Mouse (Mus musculus) T-cell, adult 2 months (primary cell): Measurements from ENCODE around the gene Zfp771.
A peak's percentile ranks its signal among the peaks of the same experiment; 100 is the strongest.
"Not testable (repeated sequence)": the region's sequence is repeated elsewhere in the genome, so short reads cannot be mapped to it uniquely, and the experiment has no call there.

Experiments used
- DNase-seq: peaks from one replicate; pipeline ENCODE4 v3.0.0; 2022; ENCODE audit warnings: low spot score

The Zfp771 gene

DNA sequence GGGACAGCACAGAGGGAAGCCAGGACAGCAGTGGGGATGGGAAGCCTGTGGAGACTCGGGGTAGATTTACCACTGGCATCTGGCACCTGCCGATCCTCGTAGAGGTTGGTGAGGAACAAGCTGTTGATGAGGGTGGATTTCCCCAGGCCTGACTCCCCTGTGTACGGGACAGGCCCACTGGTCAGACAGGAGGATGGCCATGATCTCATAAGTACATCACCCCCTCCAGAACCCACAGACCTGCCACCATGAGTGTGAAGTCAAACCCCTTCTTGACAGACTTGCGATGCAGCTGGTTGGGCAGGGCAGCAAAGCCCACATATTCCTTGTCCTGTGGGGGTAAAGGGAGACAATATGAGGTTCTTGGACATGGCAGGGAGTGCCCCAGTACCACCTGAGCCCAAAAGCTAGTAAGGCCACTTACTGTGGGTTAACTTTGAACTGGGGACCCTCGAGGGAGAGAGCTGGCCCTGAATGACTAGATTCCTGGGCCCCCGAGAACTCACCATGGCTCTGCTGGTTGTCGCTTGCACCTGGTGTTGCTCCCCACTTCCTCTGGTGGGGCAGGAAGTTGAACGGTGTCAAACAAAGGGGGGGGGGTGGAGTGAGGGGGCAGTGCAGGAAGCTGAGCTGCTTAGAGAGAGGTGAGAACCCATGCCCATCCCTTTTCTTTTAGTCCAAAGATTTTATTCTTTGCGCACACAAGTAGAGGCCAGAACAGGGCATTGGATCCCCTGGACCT, 26.0 kb upstream of the Zfp771 start:
- peak; percentile 70 for DNase-seq

DNA sequence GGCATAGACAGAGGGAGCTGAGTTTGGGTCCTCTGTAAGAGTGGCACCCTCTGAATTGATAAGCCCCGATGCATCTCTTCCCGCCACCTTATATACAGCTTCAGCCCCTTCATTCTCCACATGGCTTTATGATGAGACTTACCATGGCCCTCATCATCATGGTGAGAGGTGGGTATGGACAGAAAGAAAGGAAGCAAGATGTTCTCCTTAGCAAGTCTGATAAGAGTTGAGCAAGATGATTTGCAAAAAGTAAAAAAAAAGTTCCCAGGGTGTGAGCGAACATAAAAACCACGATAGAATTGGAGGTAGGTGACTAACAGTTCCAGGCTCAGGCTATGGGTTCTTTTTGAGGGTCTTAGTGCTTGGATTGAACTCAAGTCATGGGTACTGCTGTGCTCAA, 25.4 kb upstream of the Zfp771 start:
- no peak for DNase-seq

DNA sequence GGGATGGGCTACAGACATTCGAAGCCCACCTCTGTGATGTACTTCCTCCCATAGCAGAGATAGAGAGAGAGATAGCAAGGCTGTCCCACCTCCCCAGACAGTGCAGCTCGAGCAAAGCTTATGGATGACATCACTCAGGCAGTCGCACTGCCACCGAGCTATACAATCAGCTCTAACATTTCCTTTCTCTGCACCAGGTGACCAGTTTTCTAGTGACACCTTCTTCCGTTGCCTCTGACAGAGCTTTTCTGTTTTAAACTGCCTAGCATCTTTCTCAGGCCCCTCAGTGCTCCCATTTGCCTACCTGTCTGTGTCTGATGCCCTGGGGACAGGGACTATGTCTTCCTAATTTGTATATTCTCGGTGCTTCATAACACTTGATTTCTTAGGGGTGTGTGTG, 23.6 kb upstream of the Zfp771 start:
- peak; percentile 68 for DNase-seq

DNA sequence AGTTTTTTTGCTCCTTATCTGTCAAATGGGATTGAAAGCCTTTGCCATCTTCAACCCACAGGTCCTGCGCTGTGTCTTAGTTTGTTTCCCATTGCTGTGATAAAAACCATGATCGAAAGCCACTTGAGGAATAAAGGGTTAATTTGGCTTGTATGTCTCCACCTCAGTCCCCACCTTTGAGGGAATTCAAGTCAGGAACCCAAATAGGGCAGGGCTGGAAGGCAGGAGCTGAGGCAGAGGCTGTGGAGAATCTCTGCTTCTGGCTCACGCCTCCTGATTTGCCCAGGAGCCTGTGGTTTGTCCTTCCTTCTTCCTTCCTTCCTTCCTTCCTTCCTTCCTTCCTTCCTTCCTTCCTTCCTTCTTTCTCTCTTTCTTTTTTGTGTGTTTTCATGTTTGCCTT, 21.0 kb upstream of the Zfp771 start:
- DNase-seq, result no peak

DNA sequence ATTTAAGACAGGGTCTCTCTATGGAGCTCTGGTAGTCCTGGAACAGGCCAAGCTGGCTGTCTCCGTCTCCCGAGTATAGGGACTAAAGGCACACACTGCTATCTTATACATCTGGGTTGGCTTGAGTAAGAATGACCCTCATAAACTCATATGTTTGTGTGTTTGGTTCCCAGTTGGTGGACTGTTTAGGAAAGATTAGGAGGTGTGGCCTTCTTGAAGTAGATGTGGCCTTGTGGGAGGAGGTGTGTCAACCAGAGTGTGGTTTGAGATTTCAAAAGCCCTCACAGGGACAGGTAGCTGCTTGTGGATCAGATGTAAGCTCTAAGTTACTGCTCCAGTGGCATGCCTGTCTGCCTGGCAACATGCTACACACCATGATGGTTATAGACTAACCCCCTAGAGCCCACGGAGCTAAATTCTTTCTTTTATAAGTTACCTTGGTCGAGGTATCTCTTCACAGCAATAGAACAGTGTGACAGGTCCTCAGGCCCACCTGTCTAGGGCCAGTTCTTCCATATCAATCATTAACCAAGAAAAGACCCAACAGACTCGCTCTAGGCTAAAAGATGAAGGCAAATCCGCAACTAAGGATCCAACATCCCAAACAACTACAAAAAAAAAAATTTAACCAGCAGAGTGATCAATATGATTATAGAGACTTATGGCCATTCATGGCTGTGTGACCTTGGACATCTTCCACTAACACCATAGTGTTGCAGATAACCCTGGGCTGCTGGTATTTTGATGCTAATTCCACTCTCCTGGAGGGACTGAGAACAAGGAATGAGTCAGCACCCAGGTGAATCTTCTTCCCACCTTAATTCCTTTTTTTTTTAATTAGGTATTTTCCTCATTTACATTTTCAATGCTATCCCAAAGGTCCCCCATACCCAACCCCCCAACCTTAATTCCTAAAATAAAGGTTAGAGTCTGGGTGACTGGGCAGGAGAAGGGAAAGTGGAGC, 20.3 kb upstream of the Zfp771 start:
- DNase-seq, result no peak

DNA sequence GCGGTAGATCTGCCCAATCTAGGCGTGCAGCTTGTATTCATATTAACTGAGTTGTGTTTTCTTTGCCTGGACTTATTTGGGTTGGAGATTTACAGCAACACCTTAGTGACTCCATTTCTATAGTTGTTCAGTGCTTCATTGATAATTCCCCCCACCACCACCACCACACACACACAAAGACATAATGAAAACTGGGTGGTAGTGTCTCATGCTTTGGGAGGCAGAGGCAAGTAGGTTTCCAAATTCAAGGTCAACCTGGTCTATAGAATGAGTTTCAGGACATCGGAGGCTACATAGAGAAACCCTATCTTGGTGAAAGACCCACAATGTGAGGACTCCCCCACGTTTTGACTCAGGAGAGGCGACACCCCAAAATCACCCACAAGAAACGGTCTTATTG, 19.5 kb upstream of the Zfp771 start:
- no peak for DNase-seq

DNA sequence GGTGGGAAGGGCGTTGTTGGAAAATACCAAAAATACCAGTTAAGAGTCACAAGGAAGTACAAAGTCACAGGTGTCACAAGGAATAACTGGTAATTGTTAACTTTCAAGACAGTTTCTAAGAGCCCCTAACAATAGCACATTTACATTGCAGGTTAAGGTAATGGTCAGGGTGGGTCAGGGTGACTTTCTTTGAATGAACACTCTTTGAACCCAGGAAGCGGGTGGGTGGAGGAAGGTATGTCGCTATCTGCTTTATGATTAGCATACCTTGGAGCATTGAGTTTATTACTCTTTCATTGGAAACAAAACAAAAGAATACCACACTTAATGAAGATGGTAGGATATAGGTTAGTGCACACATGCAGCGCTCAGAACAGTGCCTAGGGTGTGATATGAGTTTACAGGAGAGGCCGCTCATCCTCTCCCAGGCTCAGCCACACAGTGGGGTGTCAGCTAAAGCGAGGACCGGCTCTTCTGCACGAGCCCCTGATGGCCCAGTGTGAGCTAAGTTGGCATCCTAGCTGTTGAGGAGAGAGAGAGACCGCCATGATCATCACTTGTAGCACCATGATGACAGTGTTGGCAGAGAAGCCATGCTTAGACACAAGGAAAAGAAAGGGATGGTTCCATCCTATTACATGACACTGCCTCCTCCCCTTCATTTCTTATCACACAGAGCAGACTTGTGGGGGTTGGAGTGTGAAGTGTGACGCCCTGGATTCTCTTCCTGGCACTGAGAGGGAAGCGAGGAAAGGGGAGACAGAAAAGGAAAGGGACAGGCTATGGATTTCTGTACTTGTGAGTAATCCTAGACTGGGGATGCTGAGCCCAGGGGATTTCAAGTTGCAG, 18.7 kb upstream of the Zfp771 start:
- no peak for DNase-seq

DNA sequence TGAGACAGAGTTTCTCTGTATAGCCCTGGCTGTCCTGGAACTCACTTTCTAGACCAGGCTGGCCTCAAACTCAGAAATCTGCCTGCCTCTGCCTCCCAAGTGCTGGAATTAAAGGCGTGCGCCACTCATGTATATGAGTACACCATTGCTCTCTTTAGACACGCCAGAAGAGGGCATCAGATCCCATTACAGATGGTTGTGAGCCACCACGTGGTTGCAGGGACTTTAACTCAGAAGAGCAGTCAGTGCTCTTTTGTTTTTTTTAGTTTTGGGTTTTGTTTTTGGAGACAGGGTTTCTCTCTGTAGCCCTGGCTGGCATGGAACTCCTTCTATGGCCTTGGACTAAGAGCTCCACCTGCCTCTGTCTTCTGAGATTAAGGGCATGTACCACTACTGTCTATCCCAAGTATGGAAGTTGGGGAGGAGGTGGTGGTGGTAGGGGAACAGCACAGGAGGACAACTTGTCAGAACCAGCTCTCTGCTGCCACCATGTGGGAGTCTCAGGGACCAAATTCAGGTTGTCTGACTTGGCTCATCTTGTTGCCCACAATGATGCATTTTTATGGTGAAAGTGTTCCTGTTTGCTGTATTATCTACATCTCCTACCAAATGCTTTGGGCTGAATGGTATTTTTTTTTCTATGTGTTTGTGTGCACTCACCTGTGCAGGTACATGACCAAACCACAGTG, 15.3 kb upstream of the Zfp771 start:
- DNase-seq, result peak; percentile 85

DNA sequence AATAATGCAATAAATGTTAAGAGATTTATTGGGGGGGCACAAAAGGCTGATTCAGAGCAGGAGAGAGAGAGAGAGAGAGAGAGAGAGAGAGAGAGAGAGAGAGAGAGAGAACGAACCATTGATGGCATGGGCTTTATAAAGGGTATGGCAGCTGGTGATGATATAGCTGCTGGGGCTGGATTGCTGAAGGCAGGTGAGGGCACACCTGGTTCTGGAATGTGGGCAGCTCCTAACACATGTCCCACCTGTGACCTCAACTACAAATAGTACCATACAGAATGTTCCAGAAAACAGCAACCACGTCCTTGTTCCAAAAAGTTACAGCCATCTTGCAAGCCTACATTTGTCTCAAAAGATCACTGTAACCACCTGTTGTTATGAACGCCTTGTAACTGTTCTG, 12.7 kb upstream of the Zfp771 start:
- DNase-seq, result no peak

DNA sequence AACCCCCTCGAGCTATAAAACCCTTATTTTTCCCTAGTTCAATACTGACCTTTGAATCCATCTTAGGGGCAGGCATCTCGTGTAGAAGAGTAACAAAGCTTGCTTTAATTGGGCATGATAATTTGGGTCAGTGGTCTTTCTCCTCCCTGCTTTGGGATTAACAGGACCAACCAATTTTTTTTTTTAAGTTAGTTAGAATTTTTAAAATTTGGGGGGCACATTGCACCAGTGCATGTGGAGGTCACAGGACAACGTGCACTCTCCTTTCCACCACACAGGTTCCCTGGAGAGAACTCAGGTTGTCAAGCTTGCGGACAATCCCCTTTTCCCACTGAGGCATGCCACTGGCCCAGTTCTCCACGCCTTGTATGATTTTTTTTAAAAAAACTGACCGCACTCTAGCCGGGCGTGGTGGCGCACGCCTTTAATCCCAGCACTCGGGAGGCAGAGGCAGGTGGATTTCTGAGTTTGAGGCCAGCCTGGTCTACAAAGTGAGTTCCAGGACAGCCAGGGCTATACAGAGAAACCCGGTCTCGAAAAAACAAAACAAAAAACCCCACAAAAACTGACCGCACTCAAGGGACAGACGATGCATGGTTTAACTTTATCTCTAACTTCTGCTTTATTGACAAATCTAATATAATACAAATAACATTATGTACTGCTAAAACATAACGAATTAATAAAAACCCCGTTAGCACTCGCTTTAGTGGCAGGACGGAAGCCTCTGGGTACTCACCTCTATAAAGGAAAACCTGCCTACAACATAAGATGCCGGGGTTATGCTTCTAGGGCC, 12.1 kb upstream of the Zfp771 start:
- no peak for DNase-seq

DNA sequence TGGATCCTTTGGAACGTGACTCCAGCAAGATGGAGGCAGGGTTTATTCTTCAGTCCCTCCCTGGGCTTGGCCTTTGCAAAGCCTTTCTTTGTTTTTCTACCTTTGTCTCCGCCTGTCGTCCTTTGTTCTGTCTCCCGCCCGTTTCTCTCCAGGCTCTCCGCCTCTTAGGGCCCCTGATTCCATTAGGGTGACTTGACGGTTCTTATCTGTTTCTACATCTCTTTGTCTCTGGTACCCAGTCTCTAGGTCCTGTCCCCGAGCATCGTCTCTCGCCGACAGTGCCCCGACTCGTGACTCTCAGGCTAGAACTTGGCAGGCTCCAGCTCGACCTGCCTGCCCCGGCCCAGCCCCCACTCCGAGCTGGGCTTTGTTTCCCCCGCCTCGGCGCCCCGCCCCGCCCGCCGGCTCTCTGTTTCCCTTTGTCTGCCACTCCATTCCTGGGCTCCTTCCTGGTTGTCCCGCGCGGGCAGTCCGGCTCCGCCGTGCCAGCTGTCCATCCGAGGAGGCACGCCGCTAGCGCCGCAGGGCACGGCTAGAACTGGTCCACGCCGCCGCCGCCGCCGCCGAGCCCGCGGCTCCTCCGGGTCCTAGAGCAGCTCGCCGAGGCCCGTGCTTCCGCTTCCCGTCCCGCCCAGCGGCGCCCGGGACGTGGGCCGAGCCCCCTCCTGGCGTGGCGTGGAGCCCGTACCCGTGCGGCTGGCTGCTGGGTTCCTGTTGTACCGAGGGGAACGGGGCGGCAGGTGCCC, 11.3 kb upstream of the Zfp771 start, which contains the start of the genes Zfp553 and Sept1:
Gene Zfp553 (plus strand): TSS at position 440 of the 746 bp plus-strand sequence.
Gene Sept1 (minus strand): TSS at position 509 of the 746 bp plus-strand sequence.
- DNase-seq, result peak; percentile 76

DNA sequence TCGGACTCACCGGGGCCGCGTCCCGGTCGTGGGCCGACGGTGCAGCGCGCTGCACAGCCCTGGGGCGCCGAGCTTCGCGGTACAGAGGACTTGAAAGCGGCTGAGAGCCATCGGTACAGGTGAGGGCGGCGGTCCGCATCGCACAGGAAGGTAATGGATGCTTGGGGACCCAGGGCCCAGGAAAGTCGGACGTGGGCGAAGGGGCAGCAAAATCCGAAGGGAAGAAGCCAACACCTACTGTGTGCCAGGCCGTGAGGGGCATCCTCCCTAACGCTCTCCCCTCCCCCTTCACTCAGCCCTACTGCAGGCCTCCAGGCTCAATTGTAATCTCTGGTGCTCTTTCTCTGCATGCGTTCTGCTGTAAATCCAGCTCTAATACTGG, 10.7 kb upstream of the Zfp771 start:
- DNase-seq, result no peak

DNA sequence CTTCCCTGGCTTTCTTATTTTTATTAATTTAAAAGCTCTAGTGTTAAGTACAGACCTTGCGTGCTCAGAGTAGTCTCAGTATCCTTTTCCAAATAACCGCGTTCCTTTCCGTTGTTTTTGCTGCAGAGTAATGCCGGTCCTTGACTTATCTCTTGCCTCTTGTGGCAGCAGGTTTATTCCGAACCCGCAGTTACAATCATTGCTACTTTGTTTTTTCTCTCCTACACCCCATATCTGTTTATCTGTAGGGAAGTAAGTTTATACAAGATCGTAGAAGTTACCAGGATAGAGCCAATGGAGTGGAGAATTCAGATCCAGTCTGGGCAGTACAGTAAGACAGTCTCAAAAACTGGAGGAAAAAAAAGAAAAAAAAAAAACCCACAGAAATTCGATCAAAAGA, 10.3 kb upstream of the Zfp771 start:
- no peak for DNase-seq

DNA sequence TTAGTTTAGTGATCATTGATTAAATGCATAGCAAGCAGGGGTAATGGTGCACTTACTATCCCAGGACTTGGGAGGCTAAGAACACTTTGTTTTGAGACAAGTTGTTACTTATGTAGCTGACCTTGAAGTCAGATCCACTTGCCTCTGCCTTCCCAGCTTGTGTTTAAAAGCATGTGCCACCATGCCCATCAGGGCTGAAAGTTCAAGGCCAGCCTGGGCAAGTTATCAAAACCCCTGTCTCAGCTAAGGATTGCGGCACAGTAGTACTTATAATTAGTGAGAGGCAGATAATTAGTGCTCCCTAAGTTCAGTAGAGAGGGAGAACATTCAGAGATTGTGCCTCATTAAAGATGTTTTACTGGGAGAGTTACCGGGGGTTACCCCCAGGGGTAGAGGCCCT, 9.3 kb upstream of the Zfp771 start:
- no peak for DNase-seq

DNA sequence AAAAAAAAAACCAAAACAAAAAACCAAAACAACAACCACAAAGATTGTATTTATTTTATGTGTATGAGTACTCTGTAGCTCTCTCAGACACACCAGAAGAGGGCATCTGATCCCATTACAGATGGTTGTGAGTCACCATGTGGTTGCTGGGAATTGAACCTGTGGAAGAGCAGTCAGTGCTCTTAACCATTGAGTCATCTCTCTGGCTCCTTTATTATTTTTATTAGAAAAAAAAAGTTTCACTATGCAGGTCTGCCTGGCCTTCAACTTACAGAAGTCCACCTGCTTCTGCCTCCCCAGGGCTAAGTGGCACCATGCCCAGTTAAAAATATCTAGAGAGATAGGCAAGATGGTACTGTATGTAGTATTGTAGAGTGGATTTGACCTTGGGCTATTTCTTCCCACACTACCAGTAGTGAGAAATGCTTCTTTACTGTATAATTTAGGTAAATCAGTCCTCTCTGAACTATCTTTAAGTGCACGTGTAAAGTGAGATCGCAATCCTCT, 660 bp upstream of the Zfp771 start:
- no peak for DNase-seq

DNA sequence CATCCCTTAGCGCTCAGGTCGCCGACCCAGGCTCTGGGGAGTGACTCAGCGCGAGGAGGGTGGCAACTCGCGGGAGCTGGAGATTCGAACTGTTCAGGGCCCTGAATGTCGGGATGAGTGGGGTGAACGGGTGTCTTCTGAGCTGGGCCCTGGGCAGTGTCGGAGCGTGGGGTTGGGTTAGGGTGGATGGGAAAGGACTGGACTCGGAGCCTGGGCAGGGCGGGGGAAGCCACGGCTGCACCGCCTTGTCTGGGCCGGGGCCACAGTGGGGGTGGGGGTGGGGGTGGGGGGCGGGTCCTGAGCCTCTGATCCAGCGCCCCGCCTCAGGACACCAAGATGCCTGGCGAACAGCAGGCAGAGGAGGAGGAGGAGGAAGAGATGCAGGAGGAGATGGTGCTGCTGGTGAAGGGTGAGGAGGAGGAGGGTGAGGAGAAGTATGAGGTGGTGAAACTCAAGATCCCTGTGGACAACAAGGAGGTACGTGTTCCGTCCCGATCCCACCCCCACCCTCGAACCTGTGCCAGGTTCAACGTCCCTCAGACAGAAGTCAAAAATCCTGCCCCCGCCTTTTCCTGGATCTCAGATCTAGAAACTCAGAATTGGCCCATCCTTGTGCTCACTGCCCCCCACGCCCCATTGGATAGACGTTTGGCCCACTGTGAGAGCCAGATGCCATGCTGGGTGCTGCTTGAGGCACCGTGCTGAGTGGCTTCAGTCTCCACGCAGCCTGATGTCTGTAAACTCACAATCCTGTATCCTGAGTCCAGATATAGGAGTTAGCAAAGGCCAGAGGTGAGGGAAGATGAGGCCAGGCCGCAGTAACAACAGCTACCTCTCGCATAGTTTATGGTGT, 810 bp downstream of the Zfp771 start:
- DNase-seq, result no peak

DNA sequence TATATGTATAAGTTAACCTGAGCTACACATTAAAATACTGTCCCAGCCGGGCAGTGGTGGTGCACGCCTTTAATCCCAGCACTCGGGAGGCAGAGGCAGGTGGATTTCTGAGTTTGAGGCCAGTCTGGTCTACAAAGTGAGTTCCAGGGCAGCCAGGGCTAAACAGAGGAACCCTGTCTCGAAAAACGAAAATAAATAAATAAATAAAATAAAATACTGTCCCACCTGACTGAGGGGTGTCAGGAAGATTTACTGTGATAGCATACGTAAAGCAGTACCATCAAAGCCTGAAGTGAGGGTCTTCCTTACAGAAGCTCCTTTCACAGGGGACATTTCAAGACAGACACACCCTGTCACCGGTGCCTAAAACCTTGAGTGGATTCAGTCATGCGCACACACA, 6.4 kb downstream of the Zfp771 start:
- not testable (repeated sequence) for DNase-seq

DNA sequence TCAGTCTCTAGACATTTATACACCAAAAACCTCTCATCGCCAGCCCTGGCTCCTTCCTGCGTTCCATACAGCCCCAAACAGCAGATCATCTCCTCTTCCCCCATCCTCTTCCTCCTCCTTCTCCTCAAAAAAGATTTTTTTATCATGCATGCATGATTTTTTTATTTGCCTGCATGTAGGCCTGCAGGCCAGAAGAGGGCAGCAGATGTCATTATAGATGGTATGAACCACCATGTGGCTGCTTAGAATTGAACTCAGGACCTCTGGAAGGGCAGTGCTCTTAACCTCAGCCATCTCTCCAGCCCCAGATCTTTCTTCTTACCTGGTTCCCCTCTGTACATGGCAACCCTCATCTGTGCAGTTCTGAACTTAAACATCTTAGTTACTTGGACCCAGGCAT, 8.3 kb downstream of the Zfp771 start:
- peak; percentile 42 for DNase-seq

DNA sequence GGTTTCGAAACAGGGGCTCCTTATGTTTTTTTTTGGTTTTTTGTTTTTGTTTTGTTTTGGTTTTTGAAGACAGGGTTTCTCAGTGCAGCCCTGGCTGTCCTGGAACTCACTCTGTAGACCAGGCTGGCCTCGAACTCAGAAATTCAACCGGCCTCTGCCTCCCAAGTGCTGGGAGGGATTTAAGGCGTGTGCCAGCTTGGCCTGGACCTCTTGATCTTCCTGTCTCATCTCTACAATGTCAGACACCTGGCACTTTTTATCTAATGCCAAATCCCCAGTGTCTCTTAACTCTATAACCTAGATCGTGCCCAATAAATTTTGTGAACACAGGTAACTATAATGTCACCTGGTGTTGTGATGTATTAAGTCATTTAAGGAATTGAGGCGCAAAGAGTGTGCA, 9.3 kb downstream of the Zfp771 start:
- DNase-seq, result no peak
